Mouse (Mus musculus) gastrocnemius, adult 18-20 months (tissue): ENCODE results near the gene Nudt9. TPM values are rescaled to one million over a fixed set of nuclear protein-coding genes. Genes with fewer than 3 reads are reported as not detected.
"Not testable (repeated sequence)": the region's sequence is repeated elsewhere in the genome, so short reads cannot be mapped to it uniquely, and the experiment has no call there.

Experiments
- DNase-seq: peaks from one replicate; pipeline ENCODE4 v3.0.0; 2021; ENCODE audit warnings: low spot score
- long read RNA-seq, 2 experiments: library from polyadenylated mRNA; stranded (forward); transcript quantifications; one replicate each; pipeline ENCODE4 v2.0.0; 2021
- total RNA-seq, 2 experiments: library from RNA; stranded (reverse); gene quantifications; 2 replicates each; pipeline ENCODE4 v1.2.3; 2021

The Nudt9 gene
- total RNA-seq = 10 to 100 TPM; 66.3 to 68.5 TPM
- long read RNA-seq, experiment 1, transcript Nudt9-201 (8 exons, 1,488 nt) = major isoform, 107 of 120 reads
- long read RNA-seq, experiment 1, partial matches to known transcripts = 3 of 120 reads
- long read RNA-seq, experiment 1, other reads (novel, unspliced or antisense) = 10 of 120 reads
- long read RNA-seq, experiment 2, transcript Nudt9-201 (8 exons, 1,488 nt) = major isoform, 86 of 99 reads
- long read RNA-seq, experiment 2, partial matches to known transcripts = 5 of 99 reads
- long read RNA-seq, experiment 2, other reads (novel, unspliced or antisense) = 8 of 99 reads

- DNase-seq = peak; percentile 98
These were observed at the start of gene Nudt9 for GRCm38 (mm10) chr5:104046256-104047199. Gene Nudt9 (plus strand): TSS chr5:104046306.

DNA sequence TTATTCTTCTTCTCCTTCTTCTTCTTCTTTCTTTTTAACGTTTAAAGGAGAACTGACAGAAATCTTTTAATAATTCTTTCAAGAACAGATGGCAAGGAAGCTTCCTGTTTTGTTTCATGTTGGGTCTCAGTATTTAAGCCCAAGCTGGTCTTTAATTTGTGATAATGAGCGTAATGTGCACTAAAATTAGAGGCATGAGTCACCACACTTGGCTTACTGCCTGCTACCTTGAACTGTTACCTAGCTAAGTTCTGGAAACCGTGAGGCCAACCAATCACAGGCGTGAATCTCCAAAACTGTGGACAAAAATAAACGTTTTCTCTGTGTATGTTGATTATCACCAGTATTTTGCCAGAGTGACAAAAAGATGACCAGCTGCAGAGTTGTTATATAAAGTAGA is 47.4 kb upstream of the Nudt9 start:
- DNase-seq = peak; percentile 21

GRCm38 (mm10) chr5:103999738-104000137 is 46.4 kb upstream of the Nudt9 start:
- DNase-seq = peak; percentile 71

DNA sequence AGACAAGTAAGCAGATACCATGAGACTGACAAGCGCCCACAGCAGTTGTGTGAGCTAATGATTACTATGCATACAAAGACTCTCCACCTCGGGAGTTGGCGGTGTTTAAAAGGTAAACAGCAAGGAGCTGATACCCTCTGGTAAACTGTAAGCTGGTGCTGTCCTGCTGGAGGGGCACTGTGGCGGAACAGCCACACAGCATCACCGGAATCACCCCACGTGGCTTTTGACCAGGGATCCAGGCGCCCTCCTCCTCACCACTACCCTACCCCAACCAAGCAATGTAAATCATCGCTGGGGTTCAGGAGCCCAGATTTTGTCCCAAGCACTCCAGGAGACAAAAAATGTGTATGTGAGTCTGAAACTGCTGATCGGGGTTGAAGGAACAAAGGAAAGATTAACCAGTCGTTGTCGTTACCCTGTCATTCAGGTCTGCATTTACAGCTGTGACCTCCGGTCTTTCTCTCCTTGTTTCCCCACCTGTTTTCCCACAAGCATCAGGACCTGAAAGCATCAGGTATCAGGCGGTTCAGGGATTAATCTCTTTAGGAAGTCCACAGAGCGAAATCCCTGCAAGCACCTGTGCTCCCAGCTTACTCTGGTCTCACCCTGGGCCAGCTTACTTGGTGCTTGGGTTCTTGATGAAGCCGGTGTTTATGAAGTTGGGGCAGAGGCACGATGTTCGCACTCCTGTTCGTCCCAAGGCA is 43.4 kb upstream of the Nudt9 start:
- DNase-seq = no peak

- no peak for DNase-seq
These were observed 42.7 kb upstream of the Nudt9 start for GRCm38 (mm10) chr5:104003256-104003931.

DNA sequence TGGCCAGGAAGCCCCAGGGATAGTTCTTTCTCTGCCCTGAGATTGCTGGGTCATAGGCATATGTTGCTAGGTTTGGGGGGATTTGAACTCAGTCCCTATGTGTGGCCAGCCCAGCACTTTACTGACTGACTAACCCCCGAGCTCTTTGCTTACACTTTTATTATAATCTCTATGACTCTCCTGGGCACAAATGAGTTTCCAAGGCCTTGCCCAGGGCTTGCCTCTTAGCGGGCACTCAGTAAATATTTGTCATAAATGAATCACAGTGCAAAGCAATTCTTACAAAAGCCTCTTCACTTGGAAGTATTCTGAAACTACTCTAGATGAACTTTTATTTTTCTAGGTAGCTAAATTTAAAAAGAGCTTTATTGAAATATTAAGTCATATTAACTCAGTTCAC is 42.2 kb upstream of the Nudt9 start:
- no peak for DNase-seq

- no peak for DNase-seq
These were observed 39.3 kb upstream of the Nudt9 start for GRCm38 (mm10) chr5:104006811-104007210.

DNA sequence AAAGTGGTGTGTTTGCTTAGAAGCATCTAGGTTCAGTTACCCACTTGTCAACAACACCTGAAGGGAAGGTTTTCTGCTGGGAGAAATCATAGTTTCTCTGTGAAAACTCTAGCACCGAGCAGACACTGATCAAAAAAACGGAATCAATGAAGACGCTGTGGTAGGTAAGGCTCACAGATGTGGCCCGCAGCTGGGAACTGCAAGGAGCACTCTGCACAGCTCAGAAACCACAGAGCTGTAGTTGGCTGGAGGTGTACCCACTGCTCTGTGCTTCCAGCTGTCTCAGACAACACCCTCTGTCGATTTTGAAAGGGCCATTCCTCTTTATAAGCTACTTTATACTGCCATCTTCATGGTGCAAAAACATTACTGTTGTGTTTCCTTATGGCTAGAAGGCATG is 38.3 kb upstream of the Nudt9 start:
- DNase-seq = no peak

DNA sequence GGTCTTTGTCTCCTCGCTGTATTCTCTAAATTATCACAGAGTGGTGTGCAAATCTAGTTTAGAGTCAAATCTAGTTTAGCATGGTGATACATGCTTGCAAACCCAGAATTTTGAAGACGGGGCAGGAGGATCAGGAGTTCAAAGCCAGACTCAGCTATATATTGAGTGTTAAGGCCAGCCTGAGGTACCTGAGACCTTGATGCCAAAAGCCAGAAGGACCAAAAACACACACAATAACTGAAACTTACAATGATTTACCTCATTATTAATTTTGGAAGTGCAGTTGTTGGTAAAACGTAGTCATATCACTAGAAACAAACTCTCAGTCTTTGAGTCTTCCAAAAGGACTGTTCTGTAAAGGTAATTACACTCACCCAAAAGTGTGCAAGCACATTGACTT is 36.7 kb upstream of the Nudt9 start:
- no peak for DNase-seq

DNA sequence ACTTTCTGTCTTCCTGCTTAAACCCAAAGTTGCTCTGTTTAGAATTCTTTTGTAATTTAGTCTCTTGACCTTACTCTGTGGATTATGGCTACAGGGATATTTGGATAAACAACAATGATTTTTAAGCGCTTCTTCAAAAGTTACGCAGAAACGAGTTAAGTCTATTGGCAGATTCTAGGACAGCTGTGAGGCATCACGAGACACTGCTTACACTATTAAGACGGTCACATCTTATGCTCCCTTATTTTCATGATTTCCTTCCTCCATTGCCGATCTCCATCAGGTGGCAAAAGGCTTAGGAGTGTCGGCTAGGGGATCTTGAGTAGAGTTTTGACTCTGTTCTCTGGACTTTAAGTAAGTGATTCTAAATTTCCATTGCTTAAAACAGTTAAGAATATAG is 35.8 kb upstream of the Nudt9 start:
- DNase-seq = no peak

DNA sequence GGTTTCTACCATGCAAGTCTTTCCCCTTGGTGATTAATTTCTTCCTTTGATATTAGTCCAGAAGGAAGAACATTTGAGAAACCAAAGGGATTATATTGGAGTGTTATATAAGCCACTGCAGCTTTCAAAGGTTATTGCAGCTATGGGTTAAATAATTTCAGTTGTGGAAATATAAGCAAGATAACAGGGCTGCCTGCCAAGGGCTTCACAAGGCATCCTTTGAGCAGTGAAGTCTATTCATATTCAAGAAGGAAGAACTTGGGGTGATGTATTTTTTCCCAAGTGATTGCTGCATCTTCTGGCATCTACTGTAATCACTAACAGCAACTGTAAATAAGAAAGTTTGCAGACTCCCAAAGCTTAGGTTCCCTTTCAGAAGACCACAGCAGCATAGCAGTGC is 34.7 kb upstream of the Nudt9 start:
- DNase-seq = no peak

DNA sequence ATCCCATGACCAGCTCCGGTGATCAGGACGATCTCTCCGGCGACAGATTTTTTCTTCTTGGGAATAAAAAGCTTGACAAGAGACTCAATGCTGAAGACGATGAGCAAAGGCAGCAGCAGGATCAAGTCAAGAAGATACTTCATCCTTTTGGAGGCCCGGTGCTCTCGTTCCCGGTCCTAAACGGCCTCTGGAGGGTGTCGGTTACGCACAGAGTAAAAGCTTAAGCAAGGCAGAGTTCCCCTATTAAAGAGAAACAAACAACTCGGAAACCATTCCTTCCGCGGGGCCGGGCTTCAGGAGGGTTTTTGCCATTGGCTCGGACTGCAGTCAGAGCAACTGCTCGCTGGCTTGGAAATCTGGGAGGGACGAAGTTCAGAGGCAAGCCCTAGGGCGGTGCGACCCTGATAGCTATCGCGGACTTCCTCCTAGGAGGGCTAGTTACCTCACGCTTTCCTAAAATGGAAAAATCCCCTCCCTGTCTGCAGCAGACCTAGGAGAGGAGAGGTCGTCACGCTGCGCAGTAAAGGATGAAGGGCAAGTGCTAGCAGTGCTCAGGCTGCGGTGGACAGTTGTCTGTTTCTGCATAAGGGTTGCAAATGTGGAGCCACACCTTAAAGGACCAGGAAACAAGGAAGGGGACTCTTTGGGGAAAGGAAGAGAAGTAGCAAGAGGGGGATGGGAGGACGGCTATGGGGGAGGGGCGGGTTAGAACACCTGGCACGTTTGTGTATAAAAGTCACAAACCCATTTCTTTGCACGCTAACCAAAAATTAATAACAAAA is 24.3 kb upstream of the Nudt9 start, which contains the start of gene Hsd17b11:
Gene Hsd17b11 (minus strand): TSS at position 323 of the 782 bp plus-strand sequence.
- peak; percentile 87 for DNase-seq

- no peak for DNase-seq
These were observed 23.5 kb upstream of the Nudt9 start for GRCm38 (mm10) chr5:104022558-104022957.

GRCm38 (mm10) chr5:104023289-104024020 is 22.7 kb upstream of the Nudt9 start:
- DNase-seq = no peak

DNA sequence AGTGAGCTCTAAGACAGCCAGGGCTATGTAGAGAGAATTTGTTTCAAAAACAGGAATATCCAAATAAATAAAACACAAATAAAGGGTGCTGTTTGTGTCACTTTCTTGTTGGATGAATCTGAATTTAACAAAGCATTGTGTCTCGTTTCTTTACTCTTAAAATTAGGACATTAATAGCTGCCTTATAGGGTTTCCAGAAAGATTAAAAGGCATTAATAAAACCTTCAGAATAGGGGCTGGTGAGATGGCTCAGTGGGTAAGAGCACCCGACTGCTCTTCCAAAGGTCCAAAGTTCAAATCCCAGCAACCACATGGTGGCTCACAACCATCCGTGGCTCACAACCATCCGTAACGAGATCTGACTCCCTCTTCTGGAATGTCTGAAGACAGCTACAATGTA is 21.9 kb upstream of the Nudt9 start:
- DNase-seq = not testable (repeated sequence)

DNA sequence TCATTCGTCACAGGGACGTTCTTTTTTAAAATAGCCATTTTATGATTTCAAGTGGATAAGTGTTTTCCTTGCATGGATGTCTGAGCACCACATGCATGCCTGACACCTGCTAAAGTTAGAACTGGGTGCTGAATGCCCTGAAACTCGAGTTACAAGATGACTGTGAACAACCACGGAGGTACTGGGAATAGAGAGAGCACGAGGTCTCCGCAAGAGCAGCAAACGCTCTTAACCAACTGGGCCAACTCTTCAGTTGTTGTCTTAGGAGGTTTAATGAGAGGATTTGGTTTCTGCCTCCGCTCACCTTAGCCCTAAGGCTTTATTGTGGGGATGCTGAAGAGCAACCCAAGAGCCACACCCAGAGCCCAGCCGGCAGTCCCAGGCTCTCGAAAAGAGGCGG is 21.3 kb upstream of the Nudt9 start:
- no peak for DNase-seq

DNA sequence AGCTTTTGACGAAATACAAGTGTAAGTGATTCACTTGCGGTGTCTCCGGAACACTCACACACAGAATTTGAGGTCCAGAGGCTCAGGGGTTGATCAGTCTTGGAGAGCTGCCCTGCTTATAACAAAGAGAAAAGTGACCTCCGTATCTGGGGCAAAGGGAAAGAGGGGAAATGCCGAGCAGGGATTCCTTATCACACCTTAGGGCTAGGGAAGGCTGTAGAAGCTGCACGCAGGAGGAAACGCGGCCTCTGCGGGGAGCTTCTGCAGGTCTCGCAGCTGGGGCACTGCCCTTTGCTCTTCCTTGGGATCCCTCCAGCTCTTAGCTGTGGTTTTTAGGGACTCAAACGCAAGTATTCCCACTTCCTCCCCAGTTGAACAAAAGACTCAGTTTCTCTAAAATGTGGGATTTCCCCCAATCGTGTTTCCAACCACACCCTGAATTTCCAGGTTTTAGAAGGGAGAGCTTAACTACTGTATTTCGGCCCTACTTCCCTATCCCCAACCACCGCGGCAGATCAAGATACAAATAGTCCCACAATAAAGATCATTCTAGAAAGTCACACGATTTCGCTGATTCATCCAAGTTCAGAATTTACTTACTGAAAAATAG is 20.8 kb upstream of the Nudt9 start:
- DNase-seq = no peak

DNA sequence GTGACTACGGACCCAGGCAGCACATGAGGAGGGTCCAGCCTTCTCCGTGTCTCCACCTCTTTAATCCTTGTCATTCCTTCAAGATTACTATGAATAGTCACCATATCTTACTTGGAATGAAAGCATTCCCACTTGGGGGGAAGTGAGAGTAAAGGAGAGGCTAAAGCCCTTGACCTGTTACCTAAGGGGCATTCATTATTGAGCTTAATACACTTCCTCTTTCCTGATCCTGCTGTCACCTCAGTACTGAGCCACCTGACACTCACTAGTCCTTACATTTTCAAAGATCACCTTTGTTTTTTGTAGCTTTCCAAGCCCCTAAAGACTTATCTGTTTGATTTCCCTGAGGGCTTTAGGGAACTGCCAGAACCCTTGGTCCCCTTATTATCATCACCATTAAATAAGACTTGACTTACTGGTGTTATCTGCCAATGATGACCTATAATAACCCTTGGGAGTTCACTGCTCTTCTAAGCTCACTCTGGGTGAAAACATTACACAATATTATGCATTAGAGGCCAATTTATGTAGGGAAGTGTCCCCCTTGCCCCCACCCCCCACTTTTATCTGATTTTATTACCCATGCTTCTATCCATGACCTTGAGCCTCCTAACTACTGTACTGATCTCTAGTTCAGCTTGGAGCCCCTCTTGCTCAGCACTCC is 13.5 kb upstream of the Nudt9 start:
- DNase-seq = no peak

- DNase-seq = no peak
These were observed 11.0 kb upstream of the Nudt9 start for GRCm38 (mm10) chr5:104035066-104035465.
